Mouse (Mus musculus) spleen, postnatal 10 days (tissue): ENCODE measurements around the gene Fgf2.
A peak's percentile ranks its signal among the peaks of the same experiment; 100 is the strongest.

ENCODE experiments used
- DNase-seq, 2 experiments: peaks; one replicate each; pipeline ENCODE4 v3.0.0; 2021 to 2022; ENCODE audit warnings: low spot score in 2 of 2

Fgf2 gene

DNA sequence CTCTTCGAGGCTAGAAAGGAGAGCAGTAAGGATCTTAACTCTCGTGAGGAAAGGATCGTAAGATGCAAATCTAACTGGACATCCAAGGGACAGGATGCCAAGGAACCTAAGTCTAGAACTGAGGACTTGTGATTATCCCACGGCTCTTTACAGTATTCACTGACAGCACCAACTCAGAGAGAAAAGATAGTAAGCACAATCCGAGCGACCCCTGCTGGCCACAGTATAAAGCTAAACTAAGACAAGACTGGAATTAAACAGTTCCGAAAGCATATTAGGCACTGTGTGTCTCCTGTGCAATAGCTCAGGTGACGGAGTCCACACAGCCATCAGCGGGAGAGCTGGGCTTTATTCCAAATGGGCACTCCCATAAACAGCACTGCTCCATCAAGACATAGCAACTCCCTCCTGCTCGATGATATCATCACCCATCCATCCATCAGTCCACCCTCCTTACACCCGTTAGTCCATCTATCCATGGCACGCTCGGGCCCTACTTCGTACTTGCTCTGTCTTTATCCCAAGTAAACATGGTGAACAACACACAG, 66.3 kb downstream of the Fgf2 start:
- peak; percentile 47 to 85 for DNase-seq

DNA sequence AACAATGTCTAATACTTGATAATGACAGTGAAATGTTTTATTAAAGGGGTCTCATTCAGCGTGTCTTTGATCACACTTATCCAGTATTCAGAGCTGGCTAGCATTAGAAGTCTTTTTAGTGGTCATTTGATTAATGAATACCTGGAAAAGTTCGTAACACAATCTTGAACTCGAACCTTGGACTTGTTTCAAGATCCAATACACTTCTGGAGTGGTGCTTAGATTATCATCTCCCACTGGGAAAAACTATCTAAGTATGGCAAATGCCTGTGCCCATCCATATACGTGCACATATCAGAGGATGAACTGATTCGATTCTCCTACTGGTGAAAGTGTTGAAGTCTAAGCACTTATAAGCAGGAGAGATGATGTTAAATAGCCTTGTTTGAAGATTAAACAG, 70.2 kb downstream of the Fgf2 start:
- no peak for DNase-seq

DNA sequence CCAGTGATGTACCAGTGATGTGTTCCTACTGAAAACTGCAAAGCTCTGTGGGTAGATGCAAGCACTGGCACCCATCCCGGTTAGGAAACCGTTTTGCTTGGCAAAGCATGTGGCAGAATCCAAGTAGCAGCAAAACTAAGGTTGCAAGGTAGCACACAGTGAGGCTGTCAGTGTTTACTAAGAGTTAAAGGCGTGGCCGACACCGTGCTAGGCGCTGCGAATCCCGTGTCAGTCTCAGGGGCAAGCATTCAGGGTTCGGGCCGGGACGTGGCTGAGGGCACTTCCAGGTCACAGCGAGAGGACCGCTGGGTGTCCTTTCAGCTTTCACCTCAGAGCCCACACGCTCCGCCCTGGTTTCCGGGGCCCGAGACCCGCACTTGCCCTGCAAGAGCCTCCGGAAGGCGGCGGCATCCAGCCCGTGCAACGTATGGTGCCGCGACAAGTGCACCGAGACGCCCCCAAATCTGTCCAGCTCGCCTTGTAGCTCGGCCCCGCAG, 70.9 kb downstream of the Fgf2 start:
- peak in 1 of 2 experiments; percentile 80 for DNase-seq

DNA sequence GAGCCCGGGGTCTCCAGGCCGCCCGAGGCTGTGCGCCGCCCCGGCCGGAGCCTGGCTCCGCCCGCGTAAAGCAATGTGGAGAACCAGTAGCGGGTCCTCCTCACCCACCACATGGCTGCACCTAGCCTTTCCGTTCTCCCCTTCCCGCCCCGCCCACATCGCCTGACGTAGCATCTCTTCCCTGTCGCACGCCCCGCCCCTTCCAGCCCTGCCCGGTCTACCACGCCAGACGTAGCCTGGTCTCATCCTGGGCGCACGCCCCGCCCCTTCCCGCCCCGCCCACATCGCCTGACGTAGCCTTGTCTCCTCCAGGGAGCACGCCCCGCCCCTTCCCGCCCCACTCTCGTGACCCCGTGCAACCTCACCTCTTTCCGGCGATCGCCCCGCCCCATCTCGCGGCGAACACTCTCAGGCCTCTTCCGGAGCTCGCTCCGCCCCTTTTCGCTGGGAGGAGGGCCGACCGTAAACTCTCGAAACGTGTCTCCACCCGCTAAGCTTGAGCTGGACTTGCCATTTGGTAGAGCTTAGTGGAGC, 71.4 kb downstream of the Fgf2 start, which contains the start of gene Spata5:
Spata5 (plus strand) TSS at position 439 of the 534 bp plus-strand sequence.
- DNase-seq = peak; percentile 93 to 100

DNA sequence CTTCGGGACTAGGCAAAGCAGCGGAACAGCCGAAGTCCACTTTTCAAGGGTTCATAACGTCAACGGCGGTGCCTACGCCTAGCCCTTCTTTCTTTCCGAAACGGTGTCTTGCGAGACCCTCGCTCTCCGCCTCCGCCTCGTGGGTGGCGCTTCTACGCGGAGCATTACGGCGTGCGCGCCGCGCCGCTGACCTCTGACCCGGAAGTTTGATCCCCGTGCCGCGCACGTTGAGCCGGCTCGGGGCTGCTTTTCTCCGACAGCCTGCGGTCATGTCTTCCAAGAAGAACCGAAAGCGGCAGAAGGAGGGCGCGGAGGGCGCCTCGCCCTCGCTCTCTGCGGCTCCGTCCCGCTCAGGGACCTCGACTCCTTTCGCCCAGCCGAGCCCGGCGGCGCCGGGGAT, 71.9 kb downstream of the Fgf2 start, which contains the start of gene Nudt6:
Nudt6 (minus strand) TSS at position 140 of the 400 bp plus-strand sequence.
- DNase-seq = peak; percentile 89 to 93

DNA sequence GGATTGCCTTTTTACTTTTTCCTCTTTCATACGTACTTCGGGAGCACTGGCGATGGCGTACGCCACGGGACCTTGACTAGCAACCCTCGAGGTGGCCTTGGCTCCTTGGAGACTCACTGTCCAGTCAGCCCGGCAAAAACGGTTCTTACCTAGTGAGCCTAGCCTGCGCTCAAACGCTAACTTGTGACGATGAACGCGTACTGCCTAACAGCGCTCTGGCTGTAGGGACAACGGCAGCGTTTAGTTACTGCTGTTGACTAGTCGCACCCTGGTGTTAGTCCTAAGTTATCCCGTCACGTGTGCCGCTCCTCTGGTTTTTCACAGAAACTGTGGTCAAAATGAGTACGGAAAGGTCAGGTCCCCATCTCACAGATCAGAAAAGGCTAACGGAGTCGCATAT, 72.5 kb downstream of the Fgf2 start:
- peak in 1 of 2 experiments; percentile 51 for DNase-seq

DNA sequence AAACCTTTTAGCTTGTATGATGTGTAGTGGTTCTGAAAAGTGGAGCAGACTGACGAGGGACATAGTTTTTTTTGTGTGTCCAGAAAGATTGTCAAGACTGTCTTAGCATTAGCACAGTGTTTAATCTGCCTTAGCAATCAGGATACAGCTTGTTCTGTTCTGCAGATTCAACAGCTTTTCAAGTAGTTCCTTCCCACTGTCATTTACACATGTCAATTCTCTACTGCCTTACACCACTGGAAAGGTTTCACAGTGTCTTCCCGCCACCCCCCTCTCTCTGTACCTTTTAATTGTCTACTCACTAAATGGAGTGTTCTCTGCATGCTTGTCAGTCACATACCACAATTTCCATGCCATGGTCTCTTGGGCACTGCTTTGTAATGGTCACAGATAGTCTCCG, 73.0 kb downstream of the Fgf2 start:
- no peak for DNase-seq

DNA sequence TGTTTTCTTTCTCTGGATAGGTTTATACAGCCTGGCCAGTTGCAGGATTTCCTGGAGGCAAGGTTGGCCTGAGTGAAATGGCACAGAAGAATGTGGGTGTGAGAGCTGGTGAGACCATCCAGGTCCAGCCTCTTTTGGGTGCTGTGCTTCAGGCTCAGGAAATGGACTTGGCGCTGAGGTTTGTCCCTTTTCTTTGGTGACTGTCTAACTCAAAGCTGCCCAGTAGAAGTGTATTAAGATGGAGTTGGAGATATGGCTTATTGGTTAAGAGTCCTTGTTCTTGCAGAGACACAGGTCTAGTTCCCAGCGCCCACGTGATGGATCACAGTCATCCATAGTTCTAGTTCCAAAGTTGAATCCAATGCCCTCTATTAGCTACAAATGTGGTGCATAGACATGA, 77.9 kb downstream of the Fgf2 start:
- no peak for DNase-seq

DNA sequence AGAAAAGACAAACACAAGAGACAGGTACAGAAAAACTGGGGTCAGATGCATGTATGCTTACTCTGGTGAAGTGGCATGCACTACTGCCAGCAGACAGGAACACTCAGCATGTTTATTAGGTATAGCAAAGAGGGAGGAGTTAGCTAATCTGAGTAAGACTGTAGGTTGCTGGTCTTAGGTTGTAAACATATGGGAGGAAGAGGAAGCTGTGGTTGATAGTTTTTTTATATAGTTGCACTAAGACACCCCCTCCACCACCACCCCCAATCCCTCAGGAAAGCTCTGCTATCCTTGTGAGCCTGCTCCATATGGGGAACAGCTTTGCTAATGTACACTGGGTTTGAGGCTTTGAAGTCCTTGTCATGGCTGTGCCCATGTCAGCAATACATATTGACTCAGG, 82.2 kb downstream of the Fgf2 start:
- DNase-seq = no peak

DNA sequence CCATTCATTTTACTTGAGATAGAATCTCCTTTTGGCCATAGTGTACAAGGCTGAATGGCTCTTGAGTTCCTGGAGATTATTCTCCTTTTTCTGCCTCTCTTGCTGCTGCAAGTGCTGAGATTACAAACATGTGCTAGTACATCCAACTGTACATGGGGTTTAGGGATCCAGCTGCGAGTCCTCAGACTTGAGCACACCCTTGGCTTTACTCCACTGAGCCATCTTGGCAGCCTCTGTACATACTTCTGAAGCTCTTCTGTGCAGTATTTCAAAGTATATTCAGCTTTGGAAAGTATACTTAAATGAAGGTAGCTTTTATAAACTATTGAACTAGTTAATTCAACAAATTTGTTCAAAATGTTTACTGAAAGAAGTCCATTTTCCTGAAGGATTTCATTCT, 91.6 kb downstream of the Fgf2 start:
- no peak for DNase-seq

DNA sequence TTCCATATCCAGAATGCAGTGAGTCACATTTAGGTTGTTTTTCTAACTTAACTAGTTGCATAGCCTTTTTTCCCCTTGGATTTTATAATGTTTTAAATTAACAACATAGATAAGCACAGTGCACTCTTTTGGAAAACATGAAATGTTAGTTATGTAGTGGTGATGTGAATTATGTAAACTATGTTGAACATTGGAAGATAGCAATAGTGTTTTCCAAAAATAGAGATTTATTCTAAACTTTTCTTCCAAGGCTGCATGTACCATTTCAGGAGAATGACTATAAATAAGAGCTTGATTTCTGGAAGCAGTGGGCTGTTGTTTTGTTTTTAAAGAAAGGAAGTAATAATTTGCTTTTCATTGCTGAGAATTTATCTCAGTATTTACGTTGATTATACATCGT, 95.3 kb downstream of the Fgf2 start:
- DNase-seq = no peak

DNA sequence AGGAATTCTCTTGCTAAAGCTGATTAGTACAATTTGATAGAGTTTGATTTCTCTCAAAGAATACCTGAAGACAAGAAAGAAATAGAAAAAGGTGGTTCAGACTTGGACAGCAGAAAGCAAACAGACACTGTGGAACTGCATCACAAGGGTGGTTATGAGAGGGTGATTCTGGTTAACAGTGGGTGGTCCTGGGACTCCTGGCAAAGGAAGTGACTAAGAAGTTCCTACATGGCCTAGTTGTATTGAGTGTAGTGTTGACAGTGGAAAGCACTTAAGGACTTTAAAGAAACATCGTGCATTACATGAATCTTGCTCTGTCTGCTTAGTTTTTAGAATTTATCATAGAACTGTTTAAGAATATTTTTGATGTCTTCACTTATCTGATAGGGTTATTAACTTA, 107.8 kb downstream of the Fgf2 start:
- no peak for DNase-seq
